Mouse (Mus musculus) lung, postnatal 0 days (tissue): ENCODE results near the gene Gm48552.

Experiments
- CTCF ChIP-seq: IDR thresholded peaks from 2 replicates; pipeline ENCODE4 v1.5.1; 2016; ENCODE audit warnings: antibody characterized with exemption, mild to moderate bottlenecking
- EP300 ChIP-seq: IDR thresholded peaks from 2 replicates; pipeline ENCODE4 v1.6.1; 2016; ENCODE audit warnings: antibody characterized with exemption, mild to moderate bottlenecking, control low read depth

- no peak for TF ChIP-seq CTCF
- TF ChIP-seq EP300: no peak
These were observed 30.0 kb upstream of the Gm48552 start for GRCm38 (mm10) chr10:81358841-81359240.
